Mouse (Mus musculus): Measurements from ENCODE around the gene Sult5a1. TPM values are rescaled to one million over a fixed set of nuclear protein-coding genes. Genes with fewer than 3 reads are reported as not detected.
"Not testable (repeated sequence)": the region's sequence is repeated elsewhere in the genome, so short reads cannot be mapped to it uniquely, and the experiment has no call there.

Gene Sult5a1
- polyA plus RNA-seq, 1 experiment from 2014 or later = 37.6 TPM

- Histone ChIP-seq H3K4me3 (no peak overlapping the region), H3K36me3 (peaks cover 2% of the 10 kb centered on the region; the same call in 1 of the 2 replicates), H3K4me1 (peaks cover 8% of the 10 kb centered on the region; the same call in 1 of the 2 replicates), H3K9me3 (no peaks in the 10 kb centered on the region), H3K4me2 (no peak overlapping the region), H3K27me3 (peaks cover 2% of the 10 kb centered on the region), H3K27ac (no peak overlapping the region), H3K9ac (no peak overlapping the region)
- 17% methylated on average over 4 of the region's 4 CpGs for WGBS
- ATAC-seq (ENCODE audit: insufficient number of reproducible peaks, insufficient read depth, low FRiP score, low TSS enrichment, low read depth) = no peak
Observed at GRCm38 (mm10) chr8:123110649-123111048, 47.5 kb downstream of the Sult5a1 start.

GRCm38 (mm10) chr8:123108953-123109352, 49.2 kb downstream of the Sult5a1 start:
- H3K27me3 ChIP-seq = no peaks in the 10 kb centered on the region
- peak overlapping the region; percentile 39; the same call in 1 of the 2 replicates for H3K27ac ChIP-seq
- H3K9me3 ChIP-seq = no peaks in the 10 kb centered on the region
- no peak for ATAC-seq (ENCODE audit: insufficient number of reproducible peaks, insufficient read depth, low FRiP score, low TSS enrichment, low read depth)
- no peak overlapping the region for H3K4me3 ChIP-seq
- 83% methylated on average over 5 of the region's 5 CpGs for WGBS
- peaks cover 19% of the 10 kb centered on the region for H3K36me3 ChIP-seq
- no peak overlapping the region for H3K9ac ChIP-seq
- H3K4me2 ChIP-seq = no peak overlapping the region
- peaks cover 14% of the 10 kb centered on the region; the same call in 1 of the 2 replicates for H3K4me1 ChIP-seq

DNA sequence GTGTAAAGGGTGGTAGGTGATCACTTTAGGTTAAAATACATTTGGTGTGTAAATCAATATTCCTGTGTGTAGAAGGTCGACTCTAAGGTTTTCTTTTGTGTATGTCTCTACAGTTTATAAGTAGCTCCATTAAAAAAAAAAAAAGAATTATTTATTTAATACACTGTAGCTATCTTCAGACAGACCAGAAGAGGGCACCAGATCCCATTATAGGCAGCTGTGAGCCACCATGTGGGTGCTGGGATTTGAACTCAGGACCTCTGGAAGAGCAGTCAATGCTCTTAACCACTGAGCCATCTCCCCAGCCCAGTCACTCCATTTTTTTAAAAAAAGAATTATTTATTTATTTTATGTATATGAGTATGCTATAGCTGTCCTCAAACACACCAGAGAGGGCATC, 50.1 kb downstream of the Sult5a1 start:
- Histone ChIP-seq H3K9me3 (no peaks in the 10 kb centered on the region), H3K9ac (no peak overlapping the region), H3K27ac (no peak overlapping the region), H3K4me2 (no peak overlapping the region), H3K27me3 (no peaks in the 10 kb centered on the region), H3K4me3 (no peak overlapping the region), H3K36me3 (peaks cover 28% of the 10 kb centered on the region), H3K4me1 (peaks cover 22% of the 10 kb centered on the region)
- WGBS = 65% methylated on average over 1 of the region's 1 CpGs
- ATAC-seq (ENCODE audit: insufficient number of reproducible peaks, insufficient read depth, low FRiP score, low TSS enrichment, low read depth) = no peak

GRCm38 (mm10) chr8:123106531-123106930, 51.6 kb downstream of the Sult5a1 start:
- H3K27me3 ChIP-seq = no peaks in the 10 kb centered on the region
- H3K27ac ChIP-seq = no peak overlapping the region
- H3K4me1 ChIP-seq = peaks cover 25% of the 10 kb centered on the region
- H3K9ac ChIP-seq = no peak overlapping the region
- H3K9me3 ChIP-seq = no peaks in the 10 kb centered on the region
- H3K4me2 ChIP-seq = no peak overlapping the region
- no peak for ATAC-seq (ENCODE audit: insufficient number of reproducible peaks, insufficient read depth, low FRiP score, low TSS enrichment, low read depth)
- no peak overlapping the region for H3K4me3 ChIP-seq
- peaks cover 28% of the 10 kb centered on the region for H3K36me3 ChIP-seq
- 52% methylated on average over 2 of the region's 2 CpGs for WGBS

DNA sequence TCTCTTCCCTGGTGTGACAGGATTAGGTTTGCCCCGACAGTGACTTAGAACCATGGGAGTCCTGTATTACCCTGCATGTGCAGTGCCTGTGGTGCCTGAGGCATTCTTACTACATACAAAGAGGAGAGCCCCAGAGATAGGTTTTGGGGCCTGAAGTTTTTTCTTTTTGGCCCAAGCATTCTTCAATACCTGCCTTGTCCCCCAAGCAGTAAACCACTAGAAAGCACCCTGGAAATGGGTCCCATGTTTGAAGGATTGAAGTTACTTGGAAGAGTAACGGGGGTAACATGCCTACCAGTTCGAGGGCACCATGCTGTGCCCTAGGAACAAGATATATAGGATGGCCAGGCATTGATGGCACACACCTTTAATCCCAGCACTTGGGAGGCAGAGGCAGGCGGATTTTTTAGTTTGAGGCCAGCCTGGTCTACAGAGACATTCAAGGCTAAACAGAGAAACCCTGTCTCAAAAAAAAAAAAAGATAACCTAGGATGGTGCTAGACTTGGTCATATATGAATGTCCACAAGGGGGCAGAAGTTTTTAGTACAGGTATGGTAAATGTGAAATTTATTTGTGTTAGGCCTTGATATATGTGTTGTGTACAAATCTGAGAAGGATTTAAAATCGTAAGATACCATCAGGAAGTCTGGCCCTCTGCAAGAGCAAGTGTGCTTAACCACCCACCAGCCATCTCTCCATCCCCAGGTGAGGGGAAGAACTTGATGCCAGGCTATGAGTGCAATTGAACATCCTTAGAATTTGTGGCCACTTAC, 52.4 kb downstream of the Sult5a1 start:
- no peaks in the 10 kb centered on the region for H3K27me3 ChIP-seq
- H3K27ac ChIP-seq = no peak overlapping the region
- no peaks in the 10 kb centered on the region for H3K9me3 ChIP-seq
- H3K4me2 ChIP-seq = no peak overlapping the region
- H3K36me3 ChIP-seq = peaks cover 28% of the 10 kb centered on the region
- no peak for ATAC-seq (ENCODE audit: insufficient number of reproducible peaks, insufficient read depth, low FRiP score, low TSS enrichment, low read depth)
- peaks cover 23% of the 10 kb centered on the region for H3K4me1 ChIP-seq
- 63% methylated on average over 5 of the region's 5 CpGs for WGBS
- no peak overlapping the region for H3K4me3 ChIP-seq
- no peak overlapping the region for H3K9ac ChIP-seq

DNA sequence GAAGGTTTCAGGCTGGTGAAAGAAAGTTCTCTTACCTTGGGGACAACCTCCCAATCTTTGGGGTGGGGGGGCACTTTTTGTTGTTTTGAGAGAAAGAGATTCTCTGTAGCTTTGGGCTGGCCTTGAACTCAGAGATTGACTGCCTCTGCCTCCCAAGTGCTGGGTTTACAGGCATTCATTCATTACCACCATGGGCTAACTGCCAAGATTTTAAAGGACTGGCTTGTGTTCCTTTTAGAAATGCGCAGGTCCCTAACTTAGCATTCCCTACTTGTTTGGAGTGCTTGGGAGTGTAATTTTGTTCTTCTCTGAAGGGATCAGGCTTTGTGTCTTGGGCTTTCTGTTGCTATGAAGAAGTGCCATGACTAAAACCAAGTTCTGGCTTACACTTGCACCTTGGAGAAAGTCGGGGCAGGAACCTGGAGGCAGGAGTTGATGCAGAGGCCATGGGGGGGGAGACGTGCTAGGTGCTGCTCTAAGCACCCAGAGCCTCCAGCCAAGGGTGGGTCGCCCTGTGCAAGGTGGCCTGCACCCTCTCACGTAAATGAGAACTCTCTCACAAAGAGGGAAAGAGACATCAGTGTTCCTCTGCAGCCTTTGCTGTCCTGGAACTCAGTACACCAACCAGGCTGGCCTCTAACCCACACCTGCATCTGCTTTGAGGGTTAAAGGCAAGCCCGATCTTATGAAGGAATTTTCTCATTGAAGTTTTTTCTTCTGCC, 53.9 kb downstream of the Sult5a1 start:
- Histone ChIP-seq H3K9me3 (no peaks in the 10 kb centered on the region), H3K27ac (no peak overlapping the region; the same call in 1 of the 2 replicates), H3K9ac (peak overlapping the region; percentile 98), H3K27me3 (no peaks in the 10 kb centered on the region), H3K36me3 (peaks cover 28% of the 10 kb centered on the region), H3K4me3 (peak overlapping the region; percentile 74), H3K4me2 (peak overlapping the region; percentile 95), H3K4me1 (peaks cover 27% of the 10 kb centered on the region)
- ATAC-seq (ENCODE audit: insufficient number of reproducible peaks, insufficient read depth, low FRiP score, low TSS enrichment, low read depth) = no peak
- 85% methylated on average over 6 of the region's 6 CpGs for WGBS

DNA sequence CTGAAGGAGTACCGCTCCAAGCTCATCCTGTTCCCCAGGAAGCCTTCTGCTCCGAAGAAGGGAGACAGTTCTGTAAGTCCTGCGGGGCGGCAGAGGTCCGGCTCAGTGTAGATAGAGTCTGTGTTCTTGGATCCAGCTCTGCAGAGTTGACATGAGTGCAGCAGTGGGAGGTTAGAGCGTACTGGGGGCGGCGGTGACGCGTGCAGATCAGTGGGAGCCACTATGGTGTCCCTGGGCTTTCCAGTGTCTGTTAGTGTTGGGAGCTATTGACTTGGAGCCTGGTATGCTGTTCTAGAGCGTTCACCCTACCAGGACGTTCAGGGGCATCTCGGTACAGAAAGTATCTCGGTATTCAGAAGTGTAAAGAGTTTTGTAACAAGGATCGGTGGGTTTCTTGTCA, 54.8 kb downstream of the Sult5a1 start:
- no peak for ATAC-seq (ENCODE audit: insufficient number of reproducible peaks, insufficient read depth, low FRiP score, low TSS enrichment, low read depth)
- WGBS = 12% methylated on average over 15 of the region's 15 CpGs
- Histone ChIP-seq H3K4me1 (peaks cover 27% of the 10 kb centered on the region), H3K9me3 (no peaks in the 10 kb centered on the region), H3K4me3 (peak overlapping the region; percentile 74), H3K9ac (peak overlapping the region; percentile 98), H3K36me3 (peaks cover 31% of the 10 kb centered on the region), H3K4me2 (peak overlapping the region; percentile 95), H3K27ac (peak overlapping the region; percentile 95), H3K27me3 (no peaks in the 10 kb centered on the region)

DNA sequence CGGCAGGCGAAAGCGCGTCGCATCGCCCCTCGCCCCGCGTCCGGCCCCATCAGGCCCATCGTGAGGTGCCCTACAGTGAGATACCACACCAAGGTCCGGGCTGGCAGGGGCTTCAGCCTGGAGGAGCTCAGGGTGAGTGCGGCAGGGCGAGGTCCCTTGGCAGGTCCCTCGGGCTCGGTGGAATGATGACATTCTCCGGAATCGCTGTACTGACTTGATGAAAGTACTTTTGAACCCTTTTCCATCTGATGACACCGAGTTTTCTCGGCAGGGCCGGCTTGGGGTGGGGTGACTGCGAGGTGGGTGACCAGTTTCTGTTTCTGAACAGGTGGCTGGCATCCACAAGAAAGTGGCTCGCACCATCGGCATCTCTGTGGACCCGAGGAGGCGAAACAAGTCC, 55.3 kb downstream of the Sult5a1 start:
- Histone ChIP-seq H3K4me3 (peak overlapping the region; percentile 74), H3K27ac (peak overlapping the region; percentile 95), H3K36me3 (peaks cover 35% of the 10 kb centered on the region), H3K4me2 (peak overlapping the region; percentile 95), H3K4me1 (peaks cover 27% of the 10 kb centered on the region), H3K9ac (peak overlapping the region; percentile 98)
- H3K9me3 ChIP-seq; ATAC-seq (ENCODE audit: insufficient number of reproducible peaks, insufficient read depth, low FRiP score, low TSS enrichment, low read depth); H3K27me3 ChIP-seq: not testable (repeated sequence)
- 1% methylated on average over 26 of the region's 26 CpGs for WGBS

- Histone ChIP-seq H3K9ac (peak within 1 kb of the TSS; percentile 98), H3K4me3 (peak within 1 kb of the TSS; percentile 74), H3K4me1 (peaks cover 27% of the 10 kb centered on the region), H3K27ac (peak within 1 kb of the TSS; percentile 95), H3K4me2 (peak within 1 kb of the TSS; percentile 95), H3K36me3 (peaks cover 44% of the 10 kb centered on the region), H3K9me3 (no peaks in the 10 kb centered on the region), H3K27me3 (no peaks in the 10 kb centered on the region)
- under 1% methylated on average over 56 of the region's 56 CpGs for WGBS
- ATAC-seq (ENCODE audit: insufficient number of reproducible peaks, insufficient read depth, low FRiP score, low TSS enrichment, low read depth) = peak; percentile 88
Observed at GRCm38 (mm10) chr8:123101735-123102685, 56.1 kb downstream of the Sult5a1 start, which contains the start of gene Rpl13. Gene Rpl13, plus strand, starts transcription at chr8:123102350.

GRCm38 (mm10) chr8:123101244-123101643, 56.9 kb downstream of the Sult5a1 start:
- peaks cover 27% of the 10 kb centered on the region for H3K4me1 ChIP-seq
- peak overlapping the region; percentile 77; the same call in 1 of the 2 replicates for H3K27ac ChIP-seq
- no peaks in the 10 kb centered on the region for H3K27me3 ChIP-seq
- WGBS = 76% methylated on average over 4 of the region's 4 CpGs
- H3K9ac ChIP-seq = no peak overlapping the region
- no peak overlapping the region for H3K4me3 ChIP-seq
- H3K4me2 ChIP-seq = peak overlapping the region; percentile 95
- no peak for ATAC-seq (ENCODE audit: insufficient number of reproducible peaks, insufficient read depth, low FRiP score, low TSS enrichment, low read depth)
- H3K9me3 ChIP-seq = no peaks in the 10 kb centered on the region
- peaks cover 47% of the 10 kb centered on the region for H3K36me3 ChIP-seq

GRCm38 (mm10) chr8:123100288-123100687, 57.8 kb downstream of the Sult5a1 start:
- H3K4me3 ChIP-seq = no peak overlapping the region
- H3K9me3 ChIP-seq = no peaks in the 10 kb centered on the region
- peak overlapping the region; percentile 77 for H3K27ac ChIP-seq
- H3K27me3 ChIP-seq = no peaks in the 10 kb centered on the region
- peaks cover 46% of the 10 kb centered on the region for H3K36me3 ChIP-seq
- peaks cover 27% of the 10 kb centered on the region for H3K4me1 ChIP-seq
- H3K4me2 ChIP-seq = no peak overlapping the region
- WGBS = 16% methylated on average over 8 of the region's 8 CpGs
- H3K9ac ChIP-seq = peak overlapping the region; percentile 41; the same call in 1 of the 2 replicates
- ATAC-seq (ENCODE audit: insufficient number of reproducible peaks, insufficient read depth, low FRiP score, low TSS enrichment, low read depth) = no peak; the same call in 1 of the 2 replicates

Measured in embryonic facial prominence, embryonic 13.5 days (tissue).